Mouse (Mus musculus) testis, postnatal 14 days (tissue): ENCODE results near the gene Snai3.

Source experiments
- DNase-seq: peaks from one replicate; pipeline ENCODE4 v3.0.0; 2021; ENCODE audit warnings: low spot score

Snai3 gene

DNA sequence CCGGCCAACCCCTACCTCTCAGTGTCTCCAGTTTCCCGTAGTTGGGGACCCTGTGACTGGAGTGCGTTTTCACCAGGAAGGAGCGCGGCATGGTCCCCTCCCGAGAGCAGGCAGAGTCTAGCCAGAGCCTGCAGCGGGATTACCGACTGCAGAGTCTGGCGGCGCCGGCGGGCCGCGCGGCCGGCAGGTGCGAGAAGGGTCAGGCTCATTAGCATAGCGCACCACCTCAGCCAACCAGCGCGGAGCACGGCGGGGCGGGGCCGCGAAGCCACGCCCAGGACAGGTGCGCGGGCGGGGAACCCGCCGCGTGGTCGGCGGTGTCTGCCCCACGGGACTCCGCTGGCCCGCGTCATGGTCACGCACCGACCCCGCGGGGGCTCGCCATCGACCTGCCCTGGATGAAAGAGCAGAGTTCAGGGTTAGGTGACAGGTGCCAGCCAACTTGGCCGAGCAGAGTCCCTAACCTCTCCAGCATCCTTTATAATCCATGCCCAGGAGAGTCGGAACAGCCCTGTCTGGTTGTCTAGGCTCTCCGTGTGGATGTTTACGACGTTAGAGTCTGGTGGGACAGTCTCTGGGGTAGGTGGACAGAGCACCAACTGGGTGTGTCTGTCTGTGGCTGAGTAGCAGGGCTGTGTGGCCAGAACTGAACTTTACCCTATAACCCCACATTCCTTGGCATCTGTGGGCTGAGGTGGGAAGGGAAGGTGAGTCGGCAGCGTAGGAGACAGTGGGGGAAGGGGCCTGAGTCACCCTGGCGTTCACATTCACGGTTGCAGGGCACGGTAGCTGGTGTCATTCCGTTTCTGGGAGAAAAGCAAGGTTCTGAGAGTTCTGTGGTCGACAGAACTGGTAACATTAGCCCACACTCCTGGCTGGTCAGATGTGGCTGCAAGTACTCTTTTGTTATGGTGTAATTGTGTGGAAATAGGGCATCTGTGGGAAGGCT is at the start of gene Snai3:
TSS of gene Snai3 (minus strand) at position 210 of the 949 bp plus-strand sequence.
- peak; percentile 83 for DNase-seq

DNA sequence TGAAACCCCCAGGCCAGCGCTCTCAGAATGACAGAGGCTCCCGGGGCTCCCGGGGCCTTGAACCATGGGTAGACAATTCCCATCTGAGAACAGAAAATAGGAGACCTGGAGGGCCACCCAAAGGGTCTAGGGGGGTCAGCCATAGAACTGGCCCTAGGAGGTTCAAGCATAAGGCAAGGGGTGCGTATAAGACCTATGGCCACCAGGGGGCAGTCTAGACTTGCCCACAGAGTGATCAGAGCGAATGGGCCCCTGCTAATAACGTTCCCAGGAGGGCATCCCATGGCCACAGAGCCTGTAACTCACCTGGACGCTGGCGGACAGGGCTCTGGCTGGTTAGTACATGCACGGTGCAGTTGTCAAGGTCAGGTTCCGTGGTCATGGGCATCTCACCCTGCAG is 40.3 kb upstream of the Snai3 start:
- peak; percentile 64 for DNase-seq

DNA sequence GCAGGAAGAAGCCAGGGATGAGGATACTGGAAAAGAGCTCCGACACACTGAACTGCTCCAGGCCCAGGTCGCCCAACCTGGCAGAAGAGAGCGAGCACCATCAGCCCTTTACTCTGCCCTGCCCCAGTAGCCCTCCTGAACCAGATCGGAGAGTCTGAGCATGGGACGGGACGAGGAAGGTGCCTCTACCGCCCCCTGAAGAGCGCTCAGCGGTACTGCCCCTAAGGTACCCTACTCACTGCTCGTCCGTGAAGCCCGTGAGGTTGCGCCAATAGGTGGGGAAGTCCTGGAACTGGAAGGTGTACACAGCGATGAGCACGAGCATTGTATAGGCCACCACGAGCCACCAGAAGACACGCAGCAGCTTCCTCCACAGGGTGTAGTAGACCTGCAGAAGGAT is 37.4 kb upstream of the Snai3 start:
- DNase-seq = no peak

DNA sequence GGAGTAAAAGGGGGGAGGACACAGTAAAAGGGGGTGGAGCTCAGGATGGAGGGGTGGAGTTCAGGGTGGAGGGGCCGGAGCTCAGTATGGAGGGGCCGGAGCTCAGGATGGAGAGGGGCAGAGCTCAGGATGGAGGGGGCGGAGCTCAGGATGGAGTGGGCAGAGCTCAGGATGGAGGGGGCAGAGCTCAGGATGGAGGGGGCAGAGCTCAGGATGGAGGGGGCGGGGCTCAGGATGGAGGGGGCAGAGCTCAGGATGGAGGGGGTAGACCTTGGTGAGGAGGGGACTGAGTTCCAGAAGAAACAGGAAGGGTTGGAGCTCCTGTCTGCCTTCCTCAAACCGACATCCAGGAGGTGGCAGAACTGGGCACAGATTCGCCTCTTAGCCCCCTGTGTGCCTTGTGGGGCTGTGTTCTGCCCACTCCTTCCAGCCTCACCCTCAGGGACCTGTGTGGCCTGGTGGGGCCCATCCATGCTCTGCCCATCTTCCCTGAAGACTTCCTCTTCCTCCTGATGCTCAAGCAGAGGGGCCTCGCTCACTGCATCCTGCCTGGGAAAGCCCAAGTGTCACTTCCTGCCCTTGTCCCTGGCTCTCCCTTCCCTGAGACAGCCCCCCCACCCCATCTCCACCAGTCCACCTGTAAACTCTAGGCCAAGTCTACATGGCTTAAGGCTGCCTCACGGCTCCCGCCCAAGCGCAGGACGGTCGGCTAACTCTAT is 36.6 kb upstream of the Snai3 start:
- DNase-seq = no peak

DNA sequence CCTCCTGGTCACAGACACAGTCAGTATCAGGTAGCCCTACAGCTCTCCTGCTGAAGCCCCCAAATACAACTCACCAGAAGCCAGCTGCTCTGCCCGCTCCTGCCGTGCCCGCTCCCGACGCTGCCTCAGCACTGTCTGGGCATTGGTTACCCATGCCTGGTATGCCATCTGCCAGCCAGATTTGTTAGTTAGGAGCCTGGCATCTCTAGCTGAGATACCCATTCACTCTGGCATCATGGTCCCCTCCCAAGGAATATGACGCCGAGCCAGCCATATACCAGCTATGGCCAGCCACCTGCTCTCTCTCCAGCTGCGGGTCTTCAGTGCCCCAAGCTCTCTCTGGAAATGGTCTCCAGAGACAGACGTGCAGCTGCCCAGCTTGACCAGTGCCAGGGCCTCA is 27.9 kb upstream of the Snai3 start:
- no peak for DNase-seq

DNA sequence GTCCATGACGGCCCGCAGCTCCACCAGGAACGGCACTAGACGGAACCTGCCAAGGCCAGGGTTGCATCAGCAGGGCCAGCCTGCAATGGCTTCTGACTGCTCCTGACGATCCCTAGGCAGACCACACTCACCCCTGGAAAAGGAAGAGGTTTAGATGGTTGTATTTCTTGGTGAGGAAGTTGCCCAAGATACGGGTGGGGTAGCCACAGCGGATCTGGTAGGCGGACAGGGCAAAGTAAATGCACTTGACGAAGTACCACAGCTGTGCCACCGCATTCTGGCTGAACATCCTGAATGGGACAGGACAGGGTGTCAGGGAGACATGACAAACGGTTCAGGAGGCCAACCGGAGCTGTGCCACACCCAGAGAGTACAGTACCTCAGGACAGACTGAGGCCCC is 24.3 kb upstream of the Snai3 start:
- no peak for DNase-seq

DNA sequence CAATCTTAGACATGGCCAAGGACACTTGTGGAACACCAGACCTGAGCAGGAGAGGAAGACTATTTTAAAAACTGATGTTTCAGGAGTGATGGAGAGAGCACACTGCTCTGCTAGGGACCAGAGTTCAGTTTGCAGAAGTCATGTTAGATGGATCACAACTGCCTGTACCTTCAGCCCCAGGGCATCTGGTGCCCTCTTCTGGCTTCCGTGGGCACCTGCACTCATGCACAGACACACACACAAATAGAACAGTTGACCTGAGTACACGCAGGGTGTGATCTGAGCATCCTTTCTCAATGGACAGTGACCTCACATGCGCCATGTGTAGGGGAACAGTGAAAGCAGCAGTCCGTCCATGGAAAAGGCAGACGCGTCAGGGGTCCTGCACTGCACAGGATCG is 23.3 kb upstream of the Snai3 start:
- no peak for DNase-seq

DNA sequence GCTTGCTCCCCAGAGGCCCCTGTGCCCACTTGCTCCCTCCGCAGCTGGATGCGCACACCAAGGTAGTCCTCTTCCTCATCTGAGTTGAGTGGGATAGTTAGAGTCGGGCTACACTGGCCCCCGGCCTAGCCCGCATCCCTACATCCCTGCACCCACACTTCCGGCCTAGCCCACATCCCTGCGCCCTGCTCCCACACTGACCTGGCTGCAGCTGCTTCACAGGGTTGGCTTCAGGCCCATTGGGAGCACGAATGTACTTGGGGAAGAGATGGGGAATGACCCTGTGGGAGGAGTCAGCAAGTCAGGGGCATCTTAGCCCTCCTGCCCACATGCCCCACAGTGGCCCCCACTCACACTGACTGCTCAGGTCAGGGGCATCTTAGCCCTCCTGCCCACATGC is 21.9 kb upstream of the Snai3 start:
- no peak for DNase-seq

DNA sequence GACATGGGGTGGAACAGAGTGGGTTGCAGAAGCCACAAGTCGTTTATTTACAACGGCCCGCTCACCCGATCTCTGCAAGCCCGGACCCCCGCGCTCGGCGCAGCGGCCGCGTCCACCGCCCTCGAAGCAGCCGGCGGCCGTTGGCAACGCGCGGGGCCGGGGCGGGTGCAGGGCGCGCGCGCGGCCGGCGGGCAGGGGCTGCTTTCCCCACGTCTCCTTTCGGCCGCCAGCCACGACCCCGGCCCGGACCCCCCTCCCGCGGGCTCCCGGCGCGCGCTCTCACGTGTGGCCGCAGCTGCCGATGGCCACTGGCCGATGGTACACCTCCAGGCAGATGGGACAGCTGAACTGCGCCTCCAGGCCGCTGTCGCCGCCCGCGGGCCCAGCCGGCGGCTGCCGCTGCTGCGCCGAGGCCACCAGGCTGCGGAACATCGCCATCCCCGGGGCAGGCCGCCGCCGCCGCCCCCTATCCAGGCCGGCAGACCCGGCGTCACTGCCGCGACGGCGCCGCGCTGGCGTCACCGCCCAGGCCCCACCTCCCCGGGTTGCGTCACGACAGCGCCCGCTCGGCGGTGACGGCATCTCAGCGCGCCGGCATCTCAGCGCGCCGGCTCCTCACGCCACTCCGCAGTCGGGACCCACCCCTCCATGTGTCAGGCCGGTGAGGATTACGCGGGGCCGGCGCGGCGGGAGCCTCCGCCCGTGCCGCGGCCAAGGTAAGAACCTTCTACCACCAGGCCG is 15.2 kb upstream of the Snai3 start, which contains the start of the genes Rnf166 and Ctu2:
TSS of gene Rnf166 (minus strand) at position 485 of the 741 bp plus-strand sequence.
TSS of gene Ctu2 (plus strand) at position 564 of the 741 bp plus-strand sequence.
- peak; percentile 92 for DNase-seq

DNA sequence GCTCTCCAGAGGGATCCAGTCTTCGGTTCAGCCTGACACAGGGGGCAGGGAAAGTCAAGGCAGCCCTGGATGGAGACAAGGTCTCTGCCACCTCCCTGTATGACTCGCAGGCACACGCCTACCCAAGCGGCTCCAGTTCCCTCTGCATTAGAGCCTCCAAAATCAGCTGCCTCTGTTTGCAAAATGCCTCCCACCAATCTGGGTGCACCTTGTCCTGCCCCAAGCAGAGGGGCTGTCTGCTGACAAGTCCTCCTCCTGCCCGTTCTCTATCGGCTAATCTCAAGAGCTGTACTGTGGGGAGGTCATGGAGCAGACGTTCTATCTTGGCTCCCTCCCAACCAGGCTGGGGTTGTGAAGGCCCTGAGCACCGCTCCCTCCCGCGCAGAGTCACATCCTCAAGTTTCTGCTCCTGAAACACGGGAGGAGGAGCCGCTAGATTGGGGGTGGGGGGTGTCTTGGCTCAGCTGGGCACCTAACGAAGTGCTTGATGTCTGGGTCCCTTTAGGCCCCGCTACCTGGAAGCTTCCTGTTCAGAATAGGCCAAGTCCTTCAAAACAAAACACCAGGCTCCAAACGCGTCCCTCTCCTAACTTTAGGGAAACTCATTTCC is 14.5 kb upstream of the Snai3 start:
- peak; percentile 72 for DNase-seq

DNA sequence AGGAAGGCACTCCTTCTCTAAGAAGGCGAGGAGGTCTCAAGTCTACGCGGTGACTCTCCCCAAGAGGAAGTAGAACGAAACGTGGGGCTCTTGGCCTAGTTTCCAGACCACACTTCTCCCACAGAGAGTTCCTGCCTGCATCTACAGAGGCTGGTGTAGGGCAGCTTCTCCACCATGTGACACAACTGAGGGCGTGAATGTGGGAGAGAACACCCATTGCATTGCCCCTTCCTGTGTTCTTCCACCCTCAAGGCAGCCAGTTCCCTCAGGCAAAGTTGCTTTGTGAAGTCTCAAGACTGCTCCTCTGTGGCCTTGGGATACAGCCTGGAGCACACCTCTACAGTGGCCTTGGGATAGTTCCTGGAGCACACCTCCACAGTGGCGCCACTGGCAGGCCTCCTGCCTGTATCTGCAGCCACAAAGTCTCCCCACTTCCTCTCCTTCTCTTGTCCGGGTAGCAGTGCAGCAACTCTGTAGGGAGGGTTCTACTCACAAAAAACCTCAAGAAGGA is 13.4 kb upstream of the Snai3 start:
- no peak for DNase-seq

DNA sequence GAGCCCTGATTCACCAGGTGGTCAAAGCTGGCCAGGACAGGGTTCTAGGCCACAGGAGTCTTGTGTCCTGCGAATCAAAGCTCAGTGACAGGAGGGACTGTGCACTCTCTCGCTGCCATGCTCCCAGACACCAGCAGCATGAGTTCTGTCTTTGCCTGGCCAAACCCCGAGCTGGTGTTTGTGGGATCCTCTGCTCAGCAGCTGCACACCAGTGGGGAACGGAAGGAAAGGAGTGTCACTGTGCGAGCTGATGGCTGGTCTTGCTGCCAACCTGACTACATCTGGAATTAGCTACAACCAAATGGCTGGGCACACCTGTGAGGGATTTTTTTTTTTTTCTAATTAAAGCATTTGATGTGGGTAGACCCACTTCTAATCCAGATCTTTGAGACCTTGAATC is 10.2 kb upstream of the Snai3 start:
- DNase-seq = no peak

DNA sequence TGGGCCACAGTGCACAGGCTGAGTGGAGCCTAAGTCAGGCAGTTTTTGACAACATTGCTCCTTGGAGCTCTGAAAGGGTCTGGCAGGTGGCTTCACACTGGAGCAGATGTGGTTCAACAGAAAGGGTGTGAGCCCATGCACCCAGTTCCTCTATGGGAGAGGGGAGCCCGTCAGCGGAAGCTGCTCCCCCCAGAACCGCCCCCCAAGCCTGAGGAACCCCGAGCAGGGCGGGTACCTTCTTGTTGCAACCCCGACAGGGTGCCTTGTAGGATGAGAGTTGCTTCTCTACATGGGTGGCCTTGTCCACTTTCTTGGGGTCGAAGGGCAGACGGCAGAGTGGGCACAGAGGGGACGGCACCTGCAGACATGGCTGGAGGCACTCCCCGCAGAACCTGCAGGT is 9.4 kb upstream of the Snai3 start:
- no peak for DNase-seq

DNA sequence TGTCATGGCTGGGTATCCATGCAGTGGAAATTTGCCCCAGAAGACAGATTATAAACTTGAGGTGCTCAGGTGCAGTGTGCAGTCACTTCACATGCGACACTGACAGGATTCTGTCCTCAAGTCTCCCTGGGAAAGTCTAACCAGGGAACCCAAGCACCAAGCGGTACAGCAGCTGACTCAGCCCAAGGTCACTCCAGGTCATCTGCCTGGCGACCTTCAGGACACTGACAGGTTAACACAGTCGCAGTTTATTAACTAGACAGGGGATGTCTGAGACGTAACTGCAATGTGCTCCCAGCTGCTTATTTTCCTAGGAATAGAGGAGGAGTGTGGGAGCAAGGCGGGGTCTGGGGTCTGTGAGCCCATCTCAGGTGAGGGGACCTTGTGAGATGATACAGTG is 8.9 kb upstream of the Snai3 start:
- DNase-seq = no peak

DNA sequence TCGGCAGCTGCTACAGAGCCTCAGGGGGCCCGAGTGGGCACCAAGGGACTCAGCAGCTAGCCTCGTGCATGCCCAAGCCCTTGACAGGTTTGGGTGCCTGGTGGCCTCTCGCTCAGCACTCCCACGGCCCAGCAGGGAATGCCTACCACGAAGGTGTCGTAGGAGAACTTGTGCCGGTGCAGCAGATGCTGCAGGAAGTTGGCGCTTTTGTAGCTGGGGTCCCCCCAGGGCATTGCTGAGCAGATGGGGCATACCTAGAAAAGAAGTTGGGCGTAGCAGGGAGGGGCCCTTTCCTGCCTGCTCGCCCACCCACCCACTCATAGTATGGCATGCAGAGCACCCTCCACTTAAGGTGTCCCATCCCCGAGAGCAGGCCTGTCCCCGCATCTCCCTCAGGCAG is 7.3 kb upstream of the Snai3 start:
- no peak for DNase-seq

DNA sequence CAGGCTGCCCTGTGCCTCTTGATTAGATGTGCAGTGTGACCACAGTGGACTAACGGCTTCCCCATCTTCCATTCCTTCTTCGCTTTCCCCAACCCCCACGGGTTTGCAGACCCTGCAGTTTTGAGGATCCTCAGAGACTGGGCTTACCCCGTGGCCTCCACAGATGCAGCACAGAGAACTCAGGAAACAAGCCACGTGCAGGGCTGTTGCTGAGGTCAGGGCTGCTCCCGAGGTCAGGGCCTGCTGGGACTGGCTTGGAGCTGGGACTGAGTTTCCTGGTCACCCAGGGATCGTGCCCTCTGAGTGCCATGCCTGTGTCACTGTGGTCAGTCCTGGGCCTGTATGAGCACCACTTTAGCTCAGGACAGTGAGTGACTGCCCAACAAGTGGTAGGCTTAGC is 4.5 kb upstream of the Snai3 start:
- DNase-seq = no peak

DNA sequence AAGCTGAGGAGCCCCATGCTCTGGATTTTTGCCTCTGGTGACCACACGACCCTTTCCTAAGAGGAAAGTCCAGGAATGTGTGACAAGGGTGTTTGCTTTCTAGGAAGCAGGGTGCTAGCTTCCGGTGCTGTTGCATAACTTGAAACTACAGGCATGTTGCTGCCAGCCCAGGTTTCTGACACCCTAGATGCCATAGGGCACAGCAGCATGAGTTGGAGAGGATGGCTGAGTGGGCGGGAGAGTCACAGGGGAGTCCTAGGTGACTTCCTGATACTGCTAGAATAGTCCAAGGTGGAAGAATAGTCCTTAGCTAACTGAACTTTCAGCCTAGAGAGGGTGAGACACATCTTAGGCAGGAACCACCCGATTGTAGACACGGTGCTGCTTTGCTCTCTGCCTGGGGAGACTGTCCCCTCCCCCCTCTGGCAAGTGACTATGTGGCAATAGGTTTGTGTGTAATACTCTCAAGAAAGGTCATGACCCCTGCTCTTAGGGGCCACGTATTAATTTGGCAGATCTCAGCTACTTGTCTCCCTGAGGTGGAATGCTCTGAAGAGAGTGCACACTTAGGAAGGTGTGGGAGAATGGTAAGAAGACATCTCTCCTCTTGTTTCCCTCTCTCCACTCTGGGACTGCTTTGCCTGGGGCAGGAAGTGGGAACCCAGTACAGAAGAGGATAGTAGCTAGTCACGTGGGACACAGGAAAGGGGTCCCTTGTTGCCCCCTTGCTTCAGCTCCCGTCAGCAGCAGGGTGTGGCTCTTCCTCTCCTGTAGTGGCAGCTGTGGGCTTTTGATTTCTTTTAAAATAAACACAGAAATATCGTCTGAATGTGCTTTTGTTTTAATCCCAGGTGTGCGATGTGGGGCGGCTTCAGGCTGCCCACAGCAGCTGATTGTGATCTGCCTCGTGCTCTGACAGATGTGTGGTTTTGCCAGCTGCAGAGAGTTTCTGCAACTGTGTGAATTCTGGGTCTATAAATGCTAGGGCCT is 3.4 kb upstream of the Snai3 start:
- no peak for DNase-seq

DNA sequence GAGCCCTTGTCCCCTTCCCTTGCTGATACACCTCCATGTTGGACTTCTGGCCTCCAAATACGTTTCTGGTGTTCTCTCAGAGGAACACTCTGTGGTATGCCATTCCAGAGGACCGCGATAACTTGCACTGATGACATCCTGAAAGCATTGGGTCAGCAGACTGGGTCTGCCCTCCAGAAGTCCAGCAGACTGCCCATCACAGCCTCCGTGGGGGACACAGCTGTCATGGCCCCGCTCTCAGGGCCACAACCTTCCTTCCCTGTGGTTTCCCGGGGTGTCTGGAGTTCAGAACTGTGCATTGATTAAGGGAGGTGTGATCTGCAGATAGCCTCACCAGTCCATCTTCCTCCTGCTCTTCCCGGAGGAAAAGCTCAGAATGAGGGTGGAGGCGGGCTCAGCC is 2.0 kb upstream of the Snai3 start:
- no peak for DNase-seq

DNA sequence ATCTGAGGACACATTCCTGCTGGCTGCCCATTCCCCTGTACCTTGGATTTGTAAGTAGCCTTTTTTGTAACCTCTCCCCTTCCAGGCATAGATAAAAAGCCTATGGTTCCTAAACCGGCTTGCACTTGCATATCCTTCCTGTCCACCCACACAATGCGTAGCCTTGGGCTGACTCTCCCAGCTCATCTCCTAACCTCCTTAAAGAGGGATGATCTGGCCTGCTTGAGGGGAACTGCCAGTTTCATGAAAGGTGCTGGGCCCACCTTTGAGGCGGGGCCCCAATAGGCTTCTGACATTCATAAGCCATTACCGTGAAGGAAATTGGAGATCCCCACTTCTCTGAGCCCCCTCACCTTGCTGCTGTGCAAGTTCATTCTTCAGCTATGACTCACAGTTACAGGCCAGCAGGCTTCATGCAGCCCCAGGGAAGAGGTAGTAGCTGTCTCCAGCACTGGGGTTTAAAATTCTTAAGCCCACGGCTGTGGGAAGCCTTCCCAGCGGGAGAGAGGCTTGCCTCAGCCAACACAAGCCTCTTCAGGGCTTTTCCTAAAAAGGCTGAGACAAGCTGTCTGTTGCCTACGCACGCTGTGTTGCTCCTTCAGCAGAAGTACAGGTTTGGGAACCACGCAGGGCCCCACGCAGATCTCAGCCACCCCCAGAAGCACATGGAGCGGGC is 1.1 kb upstream of the Snai3 start:
- no peak for DNase-seq

DNA sequence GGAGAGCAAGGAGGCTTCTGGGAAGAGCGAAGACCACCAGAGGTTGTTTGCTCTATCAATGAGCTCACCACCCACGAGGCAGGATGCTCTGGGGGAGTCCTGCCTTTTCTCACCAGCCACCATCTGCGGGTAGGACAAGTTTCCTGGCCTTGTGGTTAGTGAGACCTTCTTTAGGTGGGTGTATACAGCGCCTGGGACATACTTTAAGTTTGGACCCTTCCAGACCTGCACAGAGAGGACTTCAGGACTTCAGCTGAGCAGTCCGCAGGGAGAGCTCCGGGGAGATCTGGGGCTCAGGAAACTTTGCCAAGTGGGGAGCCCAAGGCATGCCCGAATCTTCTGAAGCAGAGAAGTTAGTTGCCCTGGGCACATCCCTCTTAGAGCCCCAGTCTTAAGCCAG is 543 bp downstream of the Snai3 start:
- no peak for DNase-seq
